Mouse (Mus musculus): Measurements from ENCODE around the gene D630036H23Rik.

The D630036H23Rik gene

GRCm38 (mm10) chr12:36381441-36382340 is at the start of gene D630036H23Rik, which contains the start of gene Ispd:
Gene D630036H23Rik, minus strand, starts transcription at chr12:36382181.
Gene Ispd, plus strand, starts transcription at chr12:36381450.
- DNase-seq (ENCODE audit: low spot score in 2 of 2): peak; percentile 80 to 84

DNA sequence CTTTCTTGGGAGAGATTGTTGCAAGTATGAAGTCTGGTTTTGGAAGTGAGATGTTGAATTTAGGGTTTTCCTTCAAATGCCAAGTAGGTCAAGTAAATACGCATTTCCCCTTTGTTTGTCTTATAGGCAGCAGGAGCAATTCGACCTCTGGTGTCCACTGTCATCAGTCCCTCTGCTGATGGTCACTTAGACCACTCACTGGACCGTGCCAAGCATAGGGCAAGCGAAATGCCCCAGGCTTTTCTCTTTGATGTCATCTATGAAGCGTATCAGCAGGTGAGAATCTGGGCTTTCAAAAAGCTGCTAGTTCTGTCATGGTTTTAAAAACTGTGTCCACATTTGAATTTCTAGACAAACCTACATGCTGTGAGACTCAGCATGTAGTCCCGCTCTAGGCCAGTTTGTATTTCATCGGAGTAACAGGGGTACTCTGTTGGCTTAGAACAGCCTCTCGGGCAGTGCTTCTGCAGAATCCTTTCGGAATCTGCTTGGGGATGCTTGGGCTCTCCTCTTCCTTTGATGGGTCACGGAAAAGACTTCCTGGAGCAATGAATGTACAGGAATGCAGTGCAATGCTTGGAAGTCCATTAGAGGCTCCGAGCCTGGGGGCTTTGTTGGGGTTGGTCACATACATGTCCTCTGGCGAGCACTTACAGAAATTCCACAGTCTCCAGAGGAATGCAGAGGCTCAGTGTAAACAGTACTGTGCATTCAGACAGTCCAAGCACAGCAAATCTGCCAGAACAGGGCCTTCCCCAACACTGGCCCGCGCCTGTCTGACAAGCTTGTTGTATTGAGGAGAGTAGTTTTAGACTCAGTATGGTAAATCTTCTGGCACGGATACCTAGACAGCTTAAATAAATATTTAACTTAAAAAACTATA is 44.4 kb upstream of the D630036H23Rik start:
- DNase-seq (ENCODE audit: low spot score in 2 of 2): no peak

DNA sequence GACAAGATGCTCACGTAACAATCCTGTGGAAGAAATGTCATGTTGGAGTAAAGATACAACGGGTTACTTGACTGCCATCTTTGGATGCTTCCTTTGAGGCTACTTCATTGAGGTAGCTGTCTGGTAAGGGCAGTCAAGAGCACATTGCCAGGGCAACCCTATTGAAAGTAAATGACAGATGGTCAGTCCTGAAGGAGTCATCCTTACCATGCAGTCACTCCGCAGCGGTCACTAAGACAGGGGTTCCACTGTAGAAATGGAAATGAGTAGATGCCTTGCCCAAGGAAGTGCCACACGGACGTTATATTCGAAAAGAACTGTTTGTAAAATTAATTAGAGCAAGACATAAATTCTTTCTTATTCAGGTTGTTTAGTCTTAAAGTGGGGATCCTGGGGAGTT is 43.3 kb upstream of the D630036H23Rik start:
- DNase-seq (ENCODE audit: low spot score in 2 of 2): no peak

DNA sequence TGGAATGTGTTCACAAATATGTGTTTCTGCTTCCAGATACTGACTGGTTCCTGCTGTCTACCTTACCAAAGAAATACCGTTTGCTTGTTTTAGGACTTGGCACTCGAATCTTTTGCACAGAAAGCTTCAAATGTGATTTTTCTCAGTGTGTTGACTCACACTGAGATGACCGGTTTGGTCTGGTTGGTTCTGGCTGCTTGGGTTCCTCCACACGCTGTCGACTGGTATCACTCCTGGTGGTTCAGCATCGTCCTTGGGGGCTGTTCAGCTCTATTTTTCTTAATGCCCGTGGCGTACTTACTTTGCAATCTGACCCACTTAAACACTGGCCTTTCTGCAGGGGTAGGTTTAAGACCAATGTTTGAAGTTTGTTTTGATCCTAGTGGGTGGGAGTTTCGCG is 41.7 kb upstream of the D630036H23Rik start:
- DNase-seq (ENCODE audit: low spot score in 2 of 2): no peak

DNA sequence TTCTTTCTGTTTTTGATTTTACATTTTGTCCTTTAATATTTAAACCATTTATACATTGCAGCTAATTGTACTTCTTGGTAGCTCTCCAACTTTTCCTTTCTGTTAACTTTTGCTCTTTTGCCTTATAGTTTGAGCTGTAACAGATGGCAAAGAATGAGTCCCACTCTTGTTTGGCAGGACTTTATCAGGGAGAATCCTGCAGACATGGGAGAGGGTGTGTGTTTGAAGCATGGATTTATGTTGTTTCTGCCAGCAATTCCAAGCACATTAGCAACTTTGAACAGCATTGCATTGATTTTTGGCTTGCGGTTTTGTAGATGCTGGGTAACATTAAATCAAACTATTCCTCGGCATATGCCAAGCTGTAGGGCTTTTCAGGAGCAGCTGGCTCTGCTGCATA is 13.1 kb upstream of the D630036H23Rik start:
- no peak for DNase-seq (ENCODE audit: low spot score in 2 of 2)

DNA sequence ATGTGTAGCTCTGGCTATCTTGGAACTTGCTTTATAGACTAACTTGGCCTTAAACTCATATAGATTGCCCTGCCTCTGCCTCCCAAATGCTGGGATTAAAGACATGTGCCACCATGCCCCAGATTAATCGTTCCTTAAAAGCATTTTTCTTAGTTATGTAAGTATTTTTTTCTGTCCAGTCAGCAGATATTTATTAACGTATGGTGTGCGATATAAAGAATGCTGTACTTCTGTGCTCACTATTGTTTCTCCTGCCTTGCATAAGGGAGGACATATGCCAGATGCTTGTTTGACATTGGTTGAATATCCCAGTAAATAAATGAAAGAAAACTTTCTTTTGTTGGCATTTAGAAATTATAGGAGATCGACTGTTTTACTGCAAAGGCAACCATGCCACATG is 5.0 kb upstream of the D630036H23Rik start:
- no peak for DNase-seq (ENCODE audit: low spot score in 2 of 2)

DNA sequence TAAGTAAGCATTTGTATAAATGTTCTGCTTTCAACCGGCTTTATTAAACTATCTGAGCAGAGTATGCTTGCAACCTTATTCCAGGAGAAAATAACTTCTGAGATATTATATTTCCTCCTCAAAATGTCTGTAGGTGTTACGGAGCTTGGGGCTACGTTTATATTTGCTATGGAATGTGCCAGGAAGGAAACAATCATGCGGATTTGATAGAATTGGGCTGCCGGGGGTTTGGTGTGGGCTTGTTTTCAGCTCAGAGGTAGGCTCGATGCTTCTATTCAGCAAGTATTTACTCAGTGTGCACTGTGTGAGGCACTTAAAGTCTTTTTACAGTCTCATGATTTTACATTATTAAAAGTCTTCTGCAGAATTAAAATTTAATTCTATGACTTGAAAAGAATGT is 3.4 kb upstream of the D630036H23Rik start:
- DNase-seq (ENCODE audit: low spot score in 2 of 2): no peak

DNA sequence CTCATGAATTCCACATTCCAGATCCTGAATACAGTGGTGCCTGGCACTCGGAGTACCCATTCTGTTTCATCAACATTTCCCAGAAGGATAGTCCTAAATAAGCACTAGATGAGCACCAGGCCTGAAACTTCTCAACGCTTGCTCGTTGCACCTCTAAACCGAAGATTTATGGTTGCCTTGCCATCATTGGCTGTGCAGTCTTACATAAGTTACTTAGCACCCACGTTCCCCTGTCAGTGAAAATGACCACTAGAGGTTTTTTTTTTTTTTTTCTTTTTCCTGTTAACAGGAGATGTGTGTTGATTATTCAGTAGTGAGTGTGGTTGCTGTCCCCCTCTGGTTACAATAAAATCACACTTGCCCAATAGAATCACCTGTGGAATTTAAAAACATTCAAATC is 1.2 kb downstream of the D630036H23Rik start:
- DNase-seq (ENCODE audit: low spot score in 2 of 2): no peak

DNA sequence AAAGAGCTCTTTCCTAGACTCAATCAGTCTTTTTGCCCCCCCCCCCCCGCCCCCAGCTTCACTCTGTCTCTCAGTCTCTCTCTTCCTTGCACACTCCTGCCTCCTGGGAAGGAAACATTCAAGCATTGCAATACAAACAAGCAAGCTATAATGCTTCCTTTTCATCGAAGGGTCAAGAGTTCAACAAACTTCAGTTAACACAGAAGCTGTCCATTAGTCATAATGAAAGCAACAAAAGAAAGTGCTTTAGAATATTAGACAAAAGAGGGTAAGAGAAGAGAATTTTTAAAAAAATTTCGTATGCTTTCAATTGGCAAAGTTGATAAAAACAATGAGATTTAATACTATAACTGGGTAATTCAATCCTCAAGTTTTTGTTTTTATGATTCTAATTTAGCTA is 1.7 kb downstream of the D630036H23Rik start:
- no peak for DNase-seq (ENCODE audit: low spot score in 2 of 2)

- DNase-seq (ENCODE audit: low spot score in 2 of 2): peak in 1 of 2 experiments; percentile 16
These were observed 5.6 kb downstream of the D630036H23Rik start for GRCm38 (mm10) chr12:36376391-36376790.

- no peak for DNase-seq (ENCODE audit: low spot score in 2 of 2)
These were observed 8.6 kb downstream of the D630036H23Rik start for GRCm38 (mm10) chr12:36373237-36373998.

GRCm38 (mm10) chr12:36364013-36364412 is 18.0 kb downstream of the D630036H23Rik start:
- no peak for DNase-seq (ENCODE audit: low spot score in 2 of 2)

DNA sequence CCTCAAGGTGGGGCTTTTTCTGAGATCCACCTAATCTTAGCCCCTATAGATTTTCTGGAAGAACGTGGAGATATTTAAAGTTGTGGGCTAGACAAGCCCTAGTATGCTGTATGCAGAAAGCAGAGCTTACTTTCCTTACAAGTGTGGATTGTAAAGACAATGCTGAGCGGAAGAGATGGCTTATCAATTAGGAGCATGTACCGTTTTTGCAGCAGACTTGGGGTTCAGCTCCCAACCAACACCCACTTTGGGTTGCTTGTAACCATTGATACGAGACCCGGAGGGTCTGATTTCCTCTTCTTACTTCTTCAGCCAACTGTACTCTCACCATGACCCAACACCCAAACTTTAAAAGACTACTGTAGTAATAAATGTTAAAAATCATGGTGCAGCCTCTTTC is 21.3 kb downstream of the D630036H23Rik start:
- DNase-seq (ENCODE audit: low spot score in 2 of 2): no peak

GRCm38 (mm10) chr12:36360064-36360463 is 21.9 kb downstream of the D630036H23Rik start:
- no peak for DNase-seq (ENCODE audit: low spot score in 2 of 2)

DNA sequence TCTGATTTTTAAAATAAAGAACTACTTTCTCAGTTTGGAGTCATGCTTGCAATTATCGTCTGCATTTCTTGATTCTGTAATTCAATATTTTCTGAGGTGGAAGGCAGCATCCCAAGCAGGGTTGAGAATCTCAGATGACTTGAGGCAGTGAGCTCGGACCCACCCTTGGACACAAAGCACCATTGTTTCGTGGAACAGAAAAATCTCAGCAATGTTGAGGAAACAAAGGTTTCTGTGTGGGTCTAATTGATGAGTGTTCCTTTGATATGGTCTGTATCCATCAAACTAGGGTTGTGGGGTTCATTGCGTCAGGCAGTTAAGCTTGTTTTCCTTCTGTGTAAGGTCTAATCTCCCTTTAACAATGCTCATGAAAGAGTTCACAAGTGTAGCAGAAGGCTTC is 37.9 kb downstream of the D630036H23Rik start:
- DNase-seq (ENCODE audit: low spot score in 2 of 2): no peak

GRCm38 (mm10) chr12:36333837-36334281 is 48.1 kb downstream of the D630036H23Rik start:
- DNase-seq (ENCODE audit: low spot score in 2 of 2): peak; percentile 12 to 16

GRCm38 (mm10) chr12:36332676-36333075 is 49.3 kb downstream of the D630036H23Rik start:
- no peak for DNase-seq (ENCODE audit: low spot score in 2 of 2)

Data from right cerebral cortex, postnatal 36 days (tissue).